Mouse (Mus musculus) lung, postnatal 0 days (tissue): Measurements from ENCODE around the gene Morc1.

Experiments used
- CTCF ChIP-seq: IDR thresholded peaks from 2 replicates; pipeline ENCODE4 v1.5.1; 2016; ENCODE audit warnings: antibody characterized with exemption, mild to moderate bottlenecking
- EP300 ChIP-seq: IDR thresholded peaks from 2 replicates; pipeline ENCODE4 v1.6.1; 2016; ENCODE audit warnings: antibody characterized with exemption, mild to moderate bottlenecking, control low read depth

GRCm38 (mm10) chr16:48422501-48422900 lies 8.5 kb upstream of the Morc1 start:
- TF ChIP-seq CTCF (no peak), EP300 (no peak)
